Mouse (Mus musculus) forebrain, embryonic 10.5 days (tissue): ENCODE data around the gene Ift122. TPM values are rescaled to one million over a fixed set of nuclear protein-coding genes. Genes with fewer than 3 reads are reported as not detected.

Experiments used
- DNase-seq: peaks from one replicate; pipeline ENCODE4 v3.0.0-alpha.2; 2017; ENCODE audit warnings: low spot score; ENCODE audit errors: extremely low spot score
- H3K27ac ChIP-seq: fragments of 300-500 bp; sonication (generic); 2 replicates; pipeline ENCODE4 v1.5.1; 2016; ENCODE audit warnings: mild to moderate bottlenecking
- H3K27me3 ChIP-seq: fragments of 300-500 bp; sonication (generic); 2 replicates; pipeline ENCODE4 v1.6.1; 2016; ENCODE audit warnings: mild to moderate bottlenecking; ENCODE audit not compliant: poor library complexity, severe bottlenecking
- H3K36me3 ChIP-seq: fragments of 300-500 bp; sonication (generic); replicated peaks from 2 replicates; pipeline ENCODE4 v1.6.1; 2016; ENCODE audit warnings: mild to moderate bottlenecking, moderate library complexity
- H3K4me1 ChIP-seq: fragments of 300-500 bp; sonication (generic); 2 replicates; pipeline ENCODE4 v1.6.1; 2016
- H3K4me3 ChIP-seq: fragments of 300-500 bp; sonication (generic); 2 replicates; pipeline ENCODE4 v1.5.1; 2016; ENCODE audit warnings: mild to moderate bottlenecking, moderate library complexity
- H3K9me3 ChIP-seq: fragments of 300-500 bp; sonication (generic); 2 replicates; pipeline ENCODE4 v1.6.1; 2016; ENCODE audit warnings: mild to moderate bottlenecking, moderate library complexity
- WGBS: fragments of 180-500 bp; shearing (Covaris S2); methylation state at CpG from one replicate; pipeline ENCODE4 v1.1.7; 2016; 5-methylcytosine and 5-hydroxymethylcytosine counted together
- polyA plus RNA-seq: library from polyadenylated mRNA; unstranded; fragments of >200 nt; fragmentation: Nextera tagmentation; extraction: Ambion mirVana; gene quantifications from 2 replicates; pipeline ENCODE4 v1.2.1, GENCODE M21; 2016

Ift122 gene
- polyA plus RNA-seq, 1 experiment from 2014 or later: 31.0 TPM

GRCm38 (mm10) chr6:115884018-115884417, 30.7 kb downstream of the Ift122 start:
- Histone ChIP-seq H3K9me3 (peaks cover 7% of the 10 kb centered on the region; the same call in 1 of the 2 replicates), H3K27me3 (no peaks in the 10 kb centered on the region), H3K4me3 (no peak overlapping the region), H3K27ac (no peak overlapping the region), H3K36me3 (peaks cover 65% of the 10 kb centered on the region), H3K4me1 (no peaks in the 10 kb centered on the region)
- no peak for DNase-seq

DNA sequence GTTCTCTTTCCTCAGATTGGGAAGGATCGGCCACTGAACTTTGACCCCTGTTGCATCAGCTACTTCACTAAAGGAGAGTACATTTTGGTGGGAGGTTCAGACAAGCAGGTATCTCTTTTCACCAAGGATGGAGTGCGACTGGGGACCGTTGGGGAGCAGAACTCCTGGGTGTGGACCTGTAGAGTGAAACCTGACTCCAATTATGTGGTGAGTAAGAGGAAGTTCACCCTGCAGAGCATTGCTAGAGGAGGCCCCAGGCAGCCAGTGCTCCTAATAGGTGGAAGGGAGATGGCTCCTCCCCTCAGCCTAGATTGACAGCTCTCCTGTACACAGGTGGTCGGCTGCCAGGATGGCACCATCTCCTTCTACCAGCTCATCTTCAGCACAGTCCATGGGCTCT, 33.6 kb downstream of the Ift122 start:
- Histone ChIP-seq H3K4me1 (peaks cover 10% of the 10 kb centered on the region), H3K36me3 (peaks cover 66% of the 10 kb centered on the region), H3K4me3 (no peak overlapping the region), H3K27ac (no peak overlapping the region), H3K9me3 (peaks cover 7% of the 10 kb centered on the region; the same call in 1 of the 2 replicates), H3K27me3 (no peaks in the 10 kb centered on the region)
- DNase-seq: no peak
- WGBS: 78% methylated on average over 4 of the region's 4 CpGs

- Histone ChIP-seq H3K9me3 (peaks cover 7% of the 10 kb centered on the region; the same call in 1 of the 2 replicates), H3K36me3 (peaks cover 71% of the 10 kb centered on the region), H3K4me3 (no peak overlapping the region), H3K27ac (no peak overlapping the region), H3K4me1 (peaks cover 16% of the 10 kb centered on the region), H3K27me3 (no peaks in the 10 kb centered on the region)
- WGBS: 96% methylated on average over 3 of the region's 3 CpGs
- peak; percentile 20 for DNase-seq
Measured at GRCm38 (mm10) chr6:115888296-115888695, 35.0 kb downstream of the Ift122 start.

DNA sequence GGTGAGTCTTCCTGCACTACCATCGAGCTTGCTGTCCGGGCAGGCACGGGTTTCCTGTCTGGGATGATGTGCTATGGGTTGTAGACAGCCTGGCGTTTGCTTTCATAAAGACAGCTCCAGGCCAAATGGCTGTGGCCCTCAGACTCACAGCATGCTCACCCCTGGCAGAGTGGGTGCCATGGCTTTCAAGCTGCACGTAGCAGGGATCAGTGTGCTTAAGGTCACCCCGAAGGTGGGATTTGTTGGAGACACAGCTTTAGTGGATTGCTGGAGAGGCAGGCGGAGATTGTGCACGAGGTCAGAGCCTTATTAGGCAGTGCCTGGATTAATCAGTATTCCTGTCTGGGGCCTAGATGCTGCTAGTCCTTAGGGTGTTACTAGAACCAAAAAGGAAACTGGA, 37.3 kb downstream of the Ift122 start:
- H3K4me3 ChIP-seq: no peak overlapping the region
- H3K9me3 ChIP-seq: peaks cover 7% of the 10 kb centered on the region; the same call in 1 of the 2 replicates
- H3K27ac ChIP-seq: 0 out of 2 replicates have a peak overlapping the region, but pooled peaks have one; percentile 20
- H3K36me3 ChIP-seq: peaks cover 72% of the 10 kb centered on the region
- DNase-seq: no peak
- no peaks in the 10 kb centered on the region for H3K27me3 ChIP-seq
- 89% methylated on average over 8 of the region's 8 CpGs for WGBS
- H3K4me1 ChIP-seq: peaks cover 16% of the 10 kb centered on the region

GRCm38 (mm10) chr6:115891061-115891460, 37.8 kb downstream of the Ift122 start:
- no peaks in the 10 kb centered on the region for H3K27me3 ChIP-seq
- H3K4me3 ChIP-seq: no peak overlapping the region
- WGBS: 91% methylated on average over 6 of the region's 6 CpGs
- H3K4me1 ChIP-seq: peaks cover 16% of the 10 kb centered on the region
- H3K9me3 ChIP-seq: peaks cover 7% of the 10 kb centered on the region; the same call in 1 of the 2 replicates
- peaks cover 68% of the 10 kb centered on the region for H3K36me3 ChIP-seq
- H3K27ac ChIP-seq: no peak overlapping the region
- no peak for DNase-seq

DNA sequence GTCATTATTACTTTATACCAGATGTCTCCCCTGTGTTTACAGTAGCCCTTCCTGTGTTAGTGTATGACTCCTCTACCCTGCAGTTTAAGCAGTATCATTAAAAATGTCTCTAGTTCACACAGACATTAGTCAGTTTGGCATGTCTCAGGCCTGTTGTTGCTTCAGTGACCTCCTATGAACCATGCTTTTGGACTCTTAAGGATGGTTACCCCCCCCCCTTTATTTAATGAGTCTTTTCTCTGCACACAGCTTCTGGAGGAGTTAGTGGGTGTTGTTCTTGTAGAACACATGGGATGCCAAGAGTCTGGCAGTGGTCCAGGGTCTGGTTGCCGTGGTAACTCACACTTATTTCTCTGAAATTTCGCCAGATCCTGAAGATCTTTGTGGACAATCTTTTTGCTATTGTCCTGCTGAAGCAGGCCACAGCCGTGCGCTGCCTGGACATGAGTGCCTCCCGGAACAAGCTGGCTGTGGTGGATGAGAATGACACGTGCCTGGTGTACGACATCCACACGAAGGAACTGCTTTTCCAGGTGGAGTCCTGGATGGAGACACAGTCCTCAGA, 38.3 kb downstream of the Ift122 start:
- DNase-seq: no peak
- H3K36me3 ChIP-seq: peaks cover 67% of the 10 kb centered on the region
- peaks cover 7% of the 10 kb centered on the region; the same call in 1 of the 2 replicates for H3K9me3 ChIP-seq
- 83% methylated on average over 8 of the region's 8 CpGs for WGBS
- H3K4me1 ChIP-seq: peaks cover 16% of the 10 kb centered on the region
- no peak overlapping the region for H3K4me3 ChIP-seq
- no peaks in the 10 kb centered on the region for H3K27me3 ChIP-seq
- peak overlapping the region; percentile 52; the same call in 1 of the 2 replicates for H3K27ac ChIP-seq

DNA sequence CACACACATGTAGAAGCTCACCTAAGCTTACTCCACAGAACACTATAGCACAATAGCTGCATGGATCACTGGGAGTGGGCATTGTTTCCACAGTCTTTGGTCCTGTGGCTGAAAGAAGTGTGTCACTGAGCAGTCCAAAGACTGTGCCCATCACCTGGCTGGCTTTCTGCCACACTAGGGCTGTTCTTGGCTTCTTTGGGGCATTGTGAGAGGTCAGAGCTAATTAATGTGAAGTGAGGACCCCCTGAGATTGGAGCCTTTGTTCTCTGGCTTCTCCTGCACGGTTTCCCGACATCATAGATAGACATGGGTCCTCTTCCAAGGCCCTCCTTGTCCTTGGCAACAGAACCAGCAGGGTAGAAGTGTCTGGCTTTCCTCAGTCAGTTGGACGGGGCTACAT, 39.1 kb downstream of the Ift122 start:
- Histone ChIP-seq H3K4me1 (peaks cover 16% of the 10 kb centered on the region), H3K27ac (peak overlapping the region; percentile 44; the same call in 1 of the 2 replicates), H3K36me3 (peaks cover 63% of the 10 kb centered on the region), H3K27me3 (no peaks in the 10 kb centered on the region), H3K4me3 (no peak overlapping the region), H3K9me3 (peaks cover 7% of the 10 kb centered on the region; the same call in 1 of the 2 replicates)
- 76% methylated on average over 3 of the region's 3 CpGs for WGBS
- no peak for DNase-seq

DNA sequence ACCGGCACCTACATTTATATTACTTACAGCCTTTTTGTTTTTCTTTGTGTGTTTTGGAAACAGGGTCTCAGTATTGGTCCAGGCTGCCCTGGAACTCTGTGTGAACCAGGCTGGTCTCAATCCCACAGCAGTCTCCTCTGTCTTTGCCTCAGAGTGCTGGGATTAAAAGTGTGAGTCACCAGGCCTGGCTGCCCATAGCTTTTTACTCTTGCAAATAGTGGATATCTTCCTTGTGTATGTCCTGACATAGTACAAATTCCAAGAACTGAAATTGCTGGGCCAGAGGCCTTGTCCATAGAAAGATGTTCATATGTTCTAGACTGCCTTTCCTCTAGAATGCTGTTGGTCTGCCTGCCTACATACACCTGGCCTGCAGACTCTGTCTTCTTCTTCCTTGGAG, 43.1 kb downstream of the Ift122 start:
- 57% methylated on average over 1 of the region's 1 CpGs for WGBS
- Histone ChIP-seq H3K4me1 (peaks cover 11% of the 10 kb centered on the region), H3K27ac (no peak overlapping the region), H3K36me3 (peaks cover 46% of the 10 kb centered on the region), H3K9me3 (no peaks in the 10 kb centered on the region), H3K27me3 (no peaks in the 10 kb centered on the region), H3K4me3 (no peak overlapping the region)
- no peak for DNase-seq

GRCm38 (mm10) chr6:115897117-115897516, 43.8 kb downstream of the Ift122 start:
- Histone ChIP-seq H3K27me3 (no peaks in the 10 kb centered on the region), H3K4me3 (no peak overlapping the region), H3K36me3 (peaks cover 39% of the 10 kb centered on the region), H3K9me3 (no peaks in the 10 kb centered on the region), H3K27ac (no peak overlapping the region), H3K4me1 (peaks cover 4% of the 10 kb centered on the region; the same call in 1 of the 2 replicates)
- DNase-seq: no peak
- WGBS: 79% methylated on average over 4 of the region's 4 CpGs

GRCm38 (mm10) chr6:115897926-115898520, 44.8 kb downstream of the Ift122 start:
- H3K36me3 ChIP-seq: peaks cover 39% of the 10 kb centered on the region
- no peak overlapping the region for H3K27ac ChIP-seq
- no peak for DNase-seq
- no peaks in the 10 kb centered on the region for H3K9me3 ChIP-seq
- no peak overlapping the region for H3K4me3 ChIP-seq
- H3K4me1 ChIP-seq: no peaks in the 10 kb centered on the region
- no peaks in the 10 kb centered on the region for H3K27me3 ChIP-seq
- WGBS: 84% methylated on average over 7 of the region's 7 CpGs

DNA sequence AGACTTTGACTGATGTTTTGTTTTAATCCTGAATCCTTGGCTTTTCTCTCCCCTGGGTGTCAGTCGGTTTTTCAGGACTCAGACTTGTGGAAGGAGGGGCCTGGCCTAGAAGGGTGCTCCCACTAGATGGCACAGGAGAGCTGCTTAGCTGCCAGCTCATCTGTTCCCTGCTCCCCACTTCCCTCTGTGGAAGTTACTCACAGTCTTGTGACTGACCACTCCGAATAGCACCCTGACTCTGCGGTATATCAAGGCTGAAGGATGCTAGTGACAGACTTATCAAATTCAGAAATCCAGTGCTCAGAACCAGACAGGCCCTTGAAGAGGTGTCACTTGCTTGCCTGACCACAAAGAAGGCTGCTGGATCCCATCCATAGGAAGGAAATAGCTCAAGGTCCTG, 47.8 kb downstream of the Ift122 start:
- Histone ChIP-seq H3K4me1 (no peaks in the 10 kb centered on the region), H3K27ac (no peak overlapping the region), H3K4me3 (no peak overlapping the region), H3K36me3 (peaks cover 40% of the 10 kb centered on the region), H3K9me3 (no peaks in the 10 kb centered on the region), H3K27me3 (no peaks in the 10 kb centered on the region)
- peak; percentile 30 for DNase-seq
- WGBS: 36% methylated on average over 3 of the region's 3 CpGs

DNA sequence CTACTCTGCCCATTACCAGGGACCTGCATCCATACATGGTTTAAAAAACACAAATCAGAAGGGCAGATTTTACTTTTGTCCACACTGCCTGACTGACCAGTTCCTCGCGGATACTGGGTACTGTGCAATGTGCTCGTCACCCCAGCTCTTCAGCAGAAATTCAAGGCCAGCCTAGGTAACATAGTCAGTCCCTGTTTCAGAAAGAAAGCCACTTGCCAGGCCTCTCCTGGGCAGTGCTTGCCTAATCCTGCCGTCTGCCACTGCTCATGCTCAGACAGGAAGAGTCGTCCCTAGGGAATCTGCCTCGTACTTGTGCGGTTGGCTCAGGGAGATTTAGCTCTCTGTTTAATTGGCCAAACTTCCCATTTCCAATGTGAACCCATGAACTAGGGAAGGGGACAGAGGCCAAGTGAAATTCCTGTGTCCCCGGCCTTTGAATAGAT, 48.2 kb downstream of the Ift122 start:
- H3K4me3 ChIP-seq: no peak overlapping the region
- peaks cover 42% of the 10 kb centered on the region for H3K36me3 ChIP-seq
- H3K27ac ChIP-seq: 0 out of 2 replicates have a peak overlapping the region, but pooled peaks have one; percentile 9
- no peak for DNase-seq
- no peaks in the 10 kb centered on the region for H3K4me1 ChIP-seq
- H3K9me3 ChIP-seq: no peaks in the 10 kb centered on the region
- WGBS: 86% methylated on average over 8 of the region's 8 CpGs
- H3K27me3 ChIP-seq: no peaks in the 10 kb centered on the region

GRCm38 (mm10) chr6:115902545-115902944, 49.3 kb downstream of the Ift122 start:
- Histone ChIP-seq H3K36me3 (peaks cover 48% of the 10 kb centered on the region), H3K4me3 (no peak overlapping the region), H3K4me1 (no peaks in the 10 kb centered on the region), H3K9me3 (no peaks in the 10 kb centered on the region), H3K27ac (no peak overlapping the region), H3K27me3 (no peaks in the 10 kb centered on the region)
- WGBS: 80% methylated on average over 3 of the region's 3 CpGs
- no peak for DNase-seq
